Mouse (Mus musculus): ENCODE results near the gene Gtpbp1. TPM values are rescaled to one million over a fixed set of nuclear protein-coding genes. Genes with fewer than 3 reads are reported as not detected.

Gtpbp1 gene
- polyA plus RNA-seq, 1 experiment from 2014 or later, result 36.0 TPM

DNA sequence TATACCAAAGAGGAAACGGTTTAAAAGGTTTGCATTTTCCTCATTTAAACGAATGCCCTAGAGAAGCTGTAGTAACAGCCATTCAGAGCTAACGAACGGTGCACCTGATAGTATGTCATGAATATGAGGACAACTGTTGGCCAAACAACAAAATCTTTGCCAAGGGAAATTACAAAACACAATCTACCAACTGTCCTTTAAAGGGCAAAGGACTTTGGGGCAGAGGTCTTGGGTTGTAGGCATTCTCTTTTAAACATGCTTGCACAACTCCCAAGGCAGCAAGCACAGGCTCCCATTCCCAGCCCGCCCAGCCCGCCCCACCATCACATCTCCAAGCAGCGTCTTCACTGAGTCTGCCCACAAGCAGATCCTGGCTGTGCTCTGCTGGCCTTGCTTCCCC, 40.9 kb downstream of the Gtpbp1 start:
- Histone ChIP-seq H3K4me1 (peaks cover 7% of the 10 kb centered on the region; the same call in 1 of the 2 replicates), H3K4me3 (no peak overlapping the region), H3K4me2 (no peak overlapping the region), H3K9ac (no peak overlapping the region), H3K27ac (no peak overlapping the region), H3K9me3 (no peaks in the 10 kb centered on the region), H3K27me3 (no peaks in the 10 kb centered on the region), H3K36me3 (peaks cover 90% of the 10 kb centered on the region)
- ATAC-seq (ENCODE audit: insufficient number of reproducible peaks, low FRiP score, low TSS enrichment, low read depth), result no peak
- 82% methylated on average over 7 of the region's 7 CpGs for WGBS

DNA sequence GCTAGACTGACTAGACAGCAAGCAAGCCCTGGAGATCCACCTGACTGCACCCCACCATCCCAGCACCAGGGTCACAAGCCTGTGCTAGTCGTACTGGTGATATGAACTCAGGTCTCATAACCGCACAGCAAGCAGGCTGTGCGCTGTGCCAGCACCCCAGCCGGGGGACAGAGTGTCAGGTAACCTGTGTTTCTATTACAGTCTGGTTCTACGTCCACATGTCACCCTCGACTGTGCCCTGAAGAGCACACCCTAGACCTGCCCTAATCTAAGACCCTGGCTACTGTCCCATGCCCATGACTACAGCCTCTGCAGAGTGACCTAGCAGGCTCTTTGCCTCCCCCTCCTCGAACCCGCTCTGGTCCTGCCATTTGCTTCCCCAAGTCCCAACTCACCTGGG, 42.5 kb downstream of the Gtpbp1 start:
- 92% methylated on average over 8 of the region's 8 CpGs for WGBS
- H3K36me3 ChIP-seq, result peaks cover 89% of the 10 kb centered on the region

DNA sequence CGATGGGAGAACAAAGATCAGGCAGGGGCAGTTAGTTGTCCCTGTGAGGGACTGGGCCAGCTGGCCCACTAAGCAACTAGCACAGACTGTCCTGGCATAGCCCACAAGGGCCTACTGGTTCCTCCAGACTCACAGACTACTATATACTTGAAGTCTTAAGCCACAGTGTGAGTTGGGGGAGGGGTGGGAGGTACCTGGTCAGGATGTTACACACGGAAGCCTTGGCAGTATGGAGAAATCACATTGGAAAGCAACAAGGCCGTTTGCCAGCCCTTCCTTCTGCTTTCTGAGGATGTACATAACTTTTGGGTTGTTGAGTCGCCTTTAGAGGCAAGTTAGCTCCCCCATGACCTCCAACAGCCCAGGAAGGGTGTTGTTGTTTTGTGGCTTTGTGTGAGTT, 43.0 kb downstream of the Gtpbp1 start:
- H3K36me3 ChIP-seq, result peaks cover 89% of the 10 kb centered on the region
- H3K9me3 ChIP-seq, result no peaks in the 10 kb centered on the region
- H3K27ac ChIP-seq, result no peak overlapping the region
- no peak overlapping the region for H3K4me2 ChIP-seq
- ATAC-seq (ENCODE audit: insufficient number of reproducible peaks, low FRiP score, low TSS enrichment, low read depth), result no peak
- no peak overlapping the region for H3K9ac ChIP-seq
- peaks cover 9% of the 10 kb centered on the region; the same call in 1 of the 2 replicates for H3K4me1 ChIP-seq
- H3K4me3 ChIP-seq, result no peak overlapping the region
- no peaks in the 10 kb centered on the region for H3K27me3 ChIP-seq
- 68% methylated on average over 4 of the region's 4 CpGs for WGBS

More for the DNA sequence above, 42.5 kb downstream of the Gtpbp1 start:
- Histone ChIP-seq H3K4me3 (no peak overlapping the region), H3K27me3 (no peaks in the 10 kb centered on the region), H3K9me3 (no peaks in the 10 kb centered on the region), H3K9ac (no peak overlapping the region), H3K4me1 (peaks cover 7% of the 10 kb centered on the region; the same call in 1 of the 2 replicates), H3K4me2 (no peak overlapping the region), H3K27ac (no peak overlapping the region)
- ATAC-seq (ENCODE audit: insufficient number of reproducible peaks, low FRiP score, low TSS enrichment, low read depth), result no peak

DNA sequence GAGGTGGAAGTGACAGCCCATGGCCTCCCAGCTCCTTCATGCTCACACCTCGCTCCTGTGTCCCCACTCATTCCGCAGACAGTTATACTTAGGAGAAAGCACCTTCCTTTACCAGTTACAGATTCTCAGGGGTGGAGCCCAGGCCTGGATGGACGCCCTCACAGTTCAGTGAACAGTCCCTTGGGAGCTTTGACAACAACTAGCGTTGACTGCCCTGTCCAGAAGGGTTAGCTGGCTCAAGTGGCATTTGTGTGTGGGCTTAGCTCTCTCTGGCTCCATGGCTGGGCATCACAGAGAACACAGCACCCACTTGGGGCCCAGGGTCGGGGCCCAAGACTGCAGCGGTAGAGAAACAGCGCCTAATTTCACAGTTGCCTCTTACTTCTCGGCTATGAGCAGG, 43.7 kb downstream of the Gtpbp1 start:
- no peak for ATAC-seq (ENCODE audit: insufficient number of reproducible peaks, low FRiP score, low TSS enrichment, low read depth)
- H3K9ac ChIP-seq, result no peak overlapping the region
- H3K27me3 ChIP-seq, result no peaks in the 10 kb centered on the region
- peaks cover 15% of the 10 kb centered on the region for H3K4me1 ChIP-seq
- 80% methylated on average over 8 of the region's 8 CpGs for WGBS
- no peak overlapping the region for H3K4me2 ChIP-seq
- H3K27ac ChIP-seq, result peak overlapping the region; percentile 12; the same call in 1 of the 2 replicates
- H3K36me3 ChIP-seq, result peaks cover 87% of the 10 kb centered on the region
- H3K9me3 ChIP-seq, result no peaks in the 10 kb centered on the region
- no peak overlapping the region for H3K4me3 ChIP-seq

DNA sequence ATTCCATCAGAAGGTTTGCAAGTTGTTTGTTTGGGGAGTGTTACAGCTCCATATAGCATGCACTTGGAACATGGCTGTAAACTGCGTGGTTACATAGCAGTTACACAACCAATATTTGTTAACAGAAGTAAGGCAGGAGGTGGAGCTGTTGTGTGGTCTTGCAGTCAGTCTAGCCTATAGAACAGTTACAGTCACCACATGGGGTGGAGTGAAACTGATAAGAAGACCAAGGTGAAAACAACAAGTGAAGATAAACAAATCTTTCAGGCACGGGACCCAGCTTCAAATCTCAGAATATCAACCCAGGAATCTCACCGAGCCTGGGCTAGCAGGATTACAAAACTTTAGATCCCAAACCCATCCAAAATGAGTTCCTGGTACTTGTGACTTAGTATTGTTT, 50.1 kb downstream of the Gtpbp1 start:
- Histone ChIP-seq H3K36me3 (peaks cover 37% of the 10 kb centered on the region), H3K9me3 (no peaks in the 10 kb centered on the region), H3K27ac (no peak overlapping the region), H3K27me3 (no peaks in the 10 kb centered on the region), H3K4me2 (peak overlapping the region; percentile 92), H3K4me1 (peaks cover 49% of the 10 kb centered on the region), H3K4me3 (peak overlapping the region; percentile 93; the same call in 1 of the 2 replicates), H3K9ac (no peak overlapping the region)
- 73% methylated on average over 3 of the region's 3 CpGs for WGBS
- ATAC-seq (ENCODE audit: insufficient number of reproducible peaks, low FRiP score, low TSS enrichment, low read depth), result no peak

DNA sequence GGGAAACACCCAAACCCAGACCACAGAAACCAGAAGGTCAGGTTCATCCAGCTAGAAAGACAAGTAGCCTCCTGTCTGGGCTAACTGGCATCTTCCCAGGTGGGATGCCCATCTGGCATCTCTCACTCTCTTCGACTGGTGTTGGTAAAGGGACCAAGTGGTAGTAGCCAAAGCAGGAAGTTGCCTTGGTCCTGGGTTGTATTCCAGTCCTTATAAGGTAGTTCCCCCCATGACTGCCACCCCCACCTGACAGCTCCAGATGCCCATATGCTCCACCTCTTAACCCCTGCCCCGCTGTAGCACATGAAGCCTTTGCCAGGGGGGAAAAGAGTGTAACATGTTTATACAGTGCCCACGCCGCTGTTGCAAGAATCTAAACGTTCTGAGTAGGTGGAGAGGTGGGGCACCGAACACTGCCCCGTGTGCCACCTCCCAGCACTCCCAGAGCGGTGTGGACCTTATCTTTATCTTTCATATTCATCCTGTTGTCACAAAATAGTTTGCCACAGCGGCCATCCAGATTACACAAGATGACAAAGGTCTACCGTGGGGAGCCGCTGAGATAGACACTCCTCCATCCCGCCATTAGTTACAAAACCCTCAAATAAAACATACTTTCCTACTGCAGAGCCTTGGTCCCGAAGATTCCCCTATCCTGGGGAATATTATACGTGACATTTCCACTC, 50.7 kb downstream of the Gtpbp1 start:
- 19% methylated on average over 14 of the region's 14 CpGs for WGBS
- peak overlapping the region; percentile 61 for H3K27ac ChIP-seq
- H3K27me3 ChIP-seq, result no peaks in the 10 kb centered on the region
- no peak for ATAC-seq (ENCODE audit: insufficient number of reproducible peaks, low FRiP score, low TSS enrichment, low read depth)
- no peaks in the 10 kb centered on the region for H3K9me3 ChIP-seq
- H3K4me1 ChIP-seq, result peaks cover 50% of the 10 kb centered on the region
- peak overlapping the region; percentile 89 for H3K9ac ChIP-seq
- H3K4me2 ChIP-seq, result peak overlapping the region; percentile 92
- peaks cover 33% of the 10 kb centered on the region for H3K36me3 ChIP-seq
- peak overlapping the region; percentile 93 for H3K4me3 ChIP-seq

DNA sequence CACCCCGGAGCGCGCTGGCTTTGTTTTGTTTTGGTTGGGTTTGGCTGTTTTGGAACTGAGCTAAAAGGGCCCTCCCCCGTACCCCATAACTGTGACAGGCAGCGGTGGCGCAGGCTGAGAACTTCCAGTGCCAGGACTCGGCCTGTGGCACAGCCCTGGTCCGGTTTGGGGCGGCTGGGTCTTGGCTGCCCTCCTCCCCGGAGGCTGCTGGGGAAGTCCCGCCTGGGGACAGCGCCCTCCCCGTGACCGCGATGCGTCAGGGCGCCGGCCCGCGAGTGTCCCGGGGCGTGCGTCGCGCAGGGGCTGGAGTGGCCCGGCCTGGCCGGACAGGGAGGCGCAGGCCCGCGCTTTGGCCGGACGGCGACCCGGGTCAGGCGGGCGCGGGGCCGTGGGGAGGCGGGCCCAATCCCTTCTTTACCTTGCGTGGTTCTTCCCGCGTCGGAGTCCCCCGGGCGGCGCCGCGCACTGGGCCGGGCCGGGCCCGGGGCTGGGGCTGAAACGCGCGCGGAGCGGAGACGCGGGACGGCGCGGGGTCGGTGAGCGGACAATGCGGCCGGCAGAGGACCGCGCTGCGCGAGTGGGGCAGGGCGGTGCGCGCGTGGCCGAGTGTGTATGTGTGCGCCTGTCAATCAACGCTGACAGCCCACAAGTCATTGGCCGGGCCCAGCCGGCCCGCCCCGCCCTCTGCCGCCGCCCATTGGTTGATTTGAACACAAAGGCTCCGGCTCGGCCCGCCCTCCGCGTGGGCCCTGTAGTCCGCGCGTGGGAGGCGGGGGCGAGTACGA, 51.5 kb downstream of the Gtpbp1 start, which contains the start of gene Sun2:
Sun2 (minus strand) TSS at position 616 of the 785 bp plus-strand sequence.
- peak within 1 kb of the TSS; percentile 61 for H3K27ac ChIP-seq
- H3K9ac ChIP-seq, result peak within 1 kb of the TSS; percentile 89
- H3K4me3 ChIP-seq, result peak within 1 kb of the TSS; percentile 93
- no peaks in the 10 kb centered on the region for H3K9me3 ChIP-seq
- H3K27me3 ChIP-seq, result no peaks in the 10 kb centered on the region
- H3K4me1 ChIP-seq, result peaks cover 50% of the 10 kb centered on the region
- H3K4me2 ChIP-seq, result peak within 1 kb of the TSS; percentile 92
- WGBS, result under 1% methylated on average over 84 of the region's 93 CpGs
- peaks cover 25% of the 10 kb centered on the region for H3K36me3 ChIP-seq
- ATAC-seq (ENCODE audit: insufficient number of reproducible peaks, low FRiP score, low TSS enrichment, low read depth), result peak; percentile 87

DNA sequence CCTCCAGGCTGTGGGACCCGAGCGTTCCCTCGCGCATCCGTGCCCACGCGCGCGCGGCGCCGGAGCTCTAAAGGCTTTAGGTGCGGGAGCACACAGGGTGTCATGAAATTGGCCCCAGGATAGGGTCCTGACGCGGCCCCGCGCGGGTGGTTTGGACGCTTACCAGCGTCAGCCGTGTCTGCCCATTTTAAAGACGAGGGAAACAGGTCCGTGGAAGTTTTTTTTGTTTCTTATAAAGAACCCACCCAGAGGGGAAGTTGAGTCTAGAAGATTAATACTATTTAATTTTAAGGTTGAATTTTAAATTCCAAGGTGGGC, 52.0 kb downstream of the Gtpbp1 start:
- no peaks in the 10 kb centered on the region for H3K27me3 ChIP-seq
- peak overlapping the region; percentile 89 for H3K9ac ChIP-seq
- H3K4me2 ChIP-seq, result peak overlapping the region; percentile 92
- H3K9me3 ChIP-seq, result no peaks in the 10 kb centered on the region
- H3K4me1 ChIP-seq, result peaks cover 50% of the 10 kb centered on the region
- under 1% methylated on average over 23 of the region's 23 CpGs for WGBS
- no peak for ATAC-seq (ENCODE audit: insufficient number of reproducible peaks, low FRiP score, low TSS enrichment, low read depth)
- peaks cover 20% of the 10 kb centered on the region for H3K36me3 ChIP-seq
- no peak overlapping the region for H3K27ac ChIP-seq
- H3K4me3 ChIP-seq, result peak overlapping the region; percentile 93

DNA sequence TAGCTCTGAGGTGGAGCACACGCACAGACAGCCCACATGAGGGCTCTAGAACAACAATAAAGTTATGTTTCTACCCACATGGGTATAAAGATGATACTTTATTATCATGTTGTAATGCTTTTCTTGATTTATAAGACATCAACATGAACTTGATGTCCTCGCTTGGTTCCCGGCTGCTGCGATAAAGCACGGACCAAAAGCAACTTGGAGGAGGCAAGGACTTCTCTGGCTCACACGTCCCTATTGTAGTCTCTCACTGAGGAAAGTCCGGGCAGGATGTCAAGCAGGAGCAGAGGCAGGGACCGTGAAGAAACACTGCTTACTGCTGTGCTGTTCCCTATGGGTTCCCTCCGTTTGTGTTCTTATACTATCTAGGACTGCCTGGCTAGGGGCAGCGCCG, 53.4 kb downstream of the Gtpbp1 start:
- Histone ChIP-seq H3K36me3 (0 out of 2 replicates have a peak, but pooled peaks cover 8% of the 10 kb centered on the region), H3K4me3 (no peak overlapping the region), H3K27me3 (no peaks in the 10 kb centered on the region), H3K4me2 (no peak overlapping the region), H3K9me3 (no peaks in the 10 kb centered on the region), H3K9ac (no peak overlapping the region), H3K4me1 (peaks cover 44% of the 10 kb centered on the region), H3K27ac (no peak overlapping the region)
- 94% methylated on average over 11 of the region's 11 CpGs for WGBS
- ATAC-seq (ENCODE audit: insufficient number of reproducible peaks, low FRiP score, low TSS enrichment, low read depth), result no peak

DNA sequence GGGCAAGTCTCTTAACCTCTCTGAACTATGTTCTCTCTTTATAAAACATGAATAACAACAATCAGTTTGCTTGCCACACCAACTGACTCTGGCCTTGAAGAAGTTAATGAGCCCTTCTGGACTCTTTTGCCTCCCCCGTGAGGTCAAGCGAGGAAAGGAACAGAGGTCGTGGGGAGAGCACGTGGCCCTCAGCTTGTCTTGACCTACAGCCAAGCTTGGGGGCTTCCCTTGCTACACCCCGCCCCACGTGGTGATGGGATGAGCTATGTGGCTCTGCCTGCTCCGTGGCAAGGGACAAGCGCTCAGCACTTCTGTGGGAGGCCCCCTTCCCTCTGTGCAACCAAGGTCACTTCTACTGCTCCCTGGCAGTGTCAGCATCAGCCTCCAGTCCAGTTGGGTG, 54.1 kb downstream of the Gtpbp1 start:
- WGBS, result 65% methylated on average over 8 of the region's 8 CpGs
- Histone ChIP-seq H3K9ac (no peak overlapping the region), H3K27me3 (no peaks in the 10 kb centered on the region), H3K36me3 (0 out of 2 replicates have a peak, but pooled peaks cover 1% of the 10 kb centered on the region), H3K4me2 (no peak overlapping the region), H3K9me3 (no peaks in the 10 kb centered on the region), H3K4me3 (no peak overlapping the region), H3K27ac (no peak overlapping the region), H3K4me1 (peaks cover 37% of the 10 kb centered on the region)
- ATAC-seq (ENCODE audit: insufficient number of reproducible peaks, low FRiP score, low TSS enrichment, low read depth), result no peak

DNA sequence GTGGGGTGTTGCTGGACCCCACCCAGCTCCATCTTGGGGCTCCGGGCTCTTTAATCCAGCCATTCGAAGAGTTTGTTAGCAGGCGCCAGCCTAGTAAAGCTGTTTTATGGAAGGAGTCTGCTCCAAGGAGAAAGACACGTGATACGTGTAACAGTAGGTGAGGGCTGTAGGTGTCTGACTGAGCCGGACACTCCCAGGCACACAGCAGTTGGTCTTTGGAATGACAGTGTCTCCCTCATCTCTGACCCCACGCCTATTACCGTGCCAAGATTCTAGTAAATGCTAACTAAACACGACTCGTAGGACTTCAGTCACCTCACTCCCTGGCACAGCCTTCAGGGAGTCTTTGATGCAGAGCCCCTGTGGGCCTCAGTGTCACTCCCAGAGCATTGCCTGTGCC, 54.7 kb downstream of the Gtpbp1 start:
- no peaks in the 10 kb centered on the region for H3K36me3 ChIP-seq
- 46% methylated on average over 10 of the region's 10 CpGs for WGBS
- H3K9ac ChIP-seq, result no peak overlapping the region
- no peaks in the 10 kb centered on the region for H3K27me3 ChIP-seq
- no peaks in the 10 kb centered on the region for H3K9me3 ChIP-seq
- ATAC-seq (ENCODE audit: insufficient number of reproducible peaks, low FRiP score, low TSS enrichment, low read depth), result no peak
- H3K4me2 ChIP-seq, result no peak overlapping the region
- no peak overlapping the region for H3K27ac ChIP-seq
- no peak overlapping the region for H3K4me3 ChIP-seq
- peaks cover 34% of the 10 kb centered on the region for H3K4me1 ChIP-seq

DNA sequence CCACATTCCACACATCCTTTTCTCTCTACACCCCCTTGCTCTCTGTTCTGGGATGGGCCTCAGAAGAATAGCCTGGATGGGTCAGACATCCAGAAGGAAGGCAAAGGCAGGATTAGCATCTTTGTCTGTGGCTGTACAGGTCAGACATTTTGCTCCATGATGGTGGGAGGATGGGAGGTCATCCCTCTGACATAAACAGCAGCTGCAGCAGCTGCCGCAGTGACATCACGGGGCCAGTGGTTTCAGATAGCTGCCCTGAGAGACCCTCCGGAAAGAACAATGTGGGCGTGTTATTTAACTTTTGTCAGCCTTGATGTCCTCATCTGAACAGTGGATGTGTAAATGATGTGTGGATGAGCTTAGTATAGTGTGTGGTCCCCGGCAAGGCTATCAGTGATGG, 55.2 kb downstream of the Gtpbp1 start:
- Histone ChIP-seq H3K9me3 (no peaks in the 10 kb centered on the region), H3K27ac (no peak overlapping the region), H3K4me3 (no peak overlapping the region), H3K36me3 (no peaks in the 10 kb centered on the region), H3K9ac (no peak overlapping the region), H3K4me2 (no peak overlapping the region), H3K27me3 (no peaks in the 10 kb centered on the region), H3K4me1 (peaks cover 30% of the 10 kb centered on the region)
- ATAC-seq (ENCODE audit: insufficient number of reproducible peaks, low FRiP score, low TSS enrichment, low read depth), result no peak
- 90% methylated on average over 5 of the region's 5 CpGs for WGBS
